Mouse (Mus musculus): ENCODE measurements around the gene Hivep2.

GRCm38 (mm10) chr10:14052109-14052689, 86.3 kb downstream of the Hivep2 start:
- TF ChIP-seq CHD2 (IDR thresholded peaks at IDR 0.05; ENCODE audit: low read depth, low read length) (no peak), MAFK (IDR thresholded peaks at IDR 0.05; ENCODE audit: insufficient read depth, low read depth, low read length) (no peak), ZC3H11A (IDR thresholded peaks at IDR 0.05; ENCODE audit: borderline replicate concordance, low read depth, low read length) (no peak), ZNF384 (IDR thresholded peaks at IDR 0.05; ENCODE audit: low read depth, low read length) (no peak), HCFC1 (IDR thresholded peaks at IDR 0.05; ENCODE audit: borderline replicate concordance, insufficient read depth, low read length) (no peak)

Measured in ES-E14 (cell line).